Mouse (Mus musculus) ES-Bruce4 (cell line): ENCODE measurements around the gene Clec16a.

Source experiments
- CTCF ChIP-seq: IDR thresholded peaks from one replicate; pipeline ENCODE4 v1.8.1; 2011; ENCODE audit warnings: low read depth, low read length
- POLR2A ChIP-seq: IDR thresholded peaks from one replicate; pipeline ENCODE4 v1.8.1; 2011; ENCODE audit warnings: low read length; ENCODE audit not compliant: insufficient read depth

- TF ChIP-seq POLR2A (no peak), CTCF (no peak)
Measured at GRCm38 (mm10) chr16:10663890-10664731, 119.0 kb downstream of the Clec16a start.
